24 mouse cellular contexts compared by ENCODE assay signal in the genomic region with DNA sequence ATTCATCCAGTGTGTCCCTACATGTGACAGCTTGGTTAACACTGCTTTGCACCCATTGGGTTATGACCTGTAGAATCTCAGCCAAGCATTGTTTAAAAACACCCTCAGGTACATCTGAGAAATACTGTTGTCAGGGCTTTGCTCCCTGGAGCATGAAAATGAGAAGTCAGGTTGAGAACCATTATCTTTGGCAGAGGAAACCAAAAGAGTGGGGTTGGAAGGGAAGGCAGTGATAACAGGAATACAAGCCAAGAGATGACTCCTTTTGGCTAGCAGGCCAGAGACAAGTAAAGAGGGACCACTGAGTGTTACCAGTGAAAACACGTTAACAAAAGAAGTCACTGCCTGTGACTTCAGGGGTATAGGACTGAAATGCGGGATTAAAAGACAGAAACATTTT.
"Had no signal": no experiment of that assay in that cellular context is flagged by ENCODE, and none has a peak within 500 bp of the region (broad histone marks: within the 10 kb centered on the region; RNA-seq: fewer than 3 reads in every experiment).

No protein-coding gene starts in this region.

- H3K27ac ChIP-seq: heart, embryonic 10.5 days; heart, embryonic 13.5 days; heart, embryonic 15.5 days; hindbrain, embryonic 12.5 days; hindbrain, embryonic 14.5 days; intestine, embryonic 15.5 days; left cerebral cortex, adult 2 months; limb, embryonic 10.5 days; limb, embryonic 12.5 days; liver, embryonic 13.5 days; liver, embryonic 15.5 days had no signal

- H3K27me3 ChIP-seq: heart, embryonic 13.5 days; heart, embryonic 15.5 days; hindbrain, embryonic 12.5 days; intestine, embryonic 15.5 days; limb, embryonic 12.5 days; liver, embryonic 13.5 days; liver, embryonic 15.5 days had no signal

- H3K4me3 ChIP-seq: heart, embryonic 10.5 days; heart, embryonic 13.5 days; heart, embryonic 15.5 days; hindbrain, embryonic 12.5 days; intestine, embryonic 15.5 days; left cerebral cortex, adult 2 months; limb, embryonic 10.5 days; limb, embryonic 12.5 days; liver, embryonic 13.5 days; liver, embryonic 15.5 days had no signal

- H3K4me1 ChIP-seq: heart, embryonic 10.5 days; hindbrain, embryonic 12.5 days; intestine, embryonic 15.5 days; limb, embryonic 12.5 days; liver, embryonic 13.5 days; liver, embryonic 15.5 days had no signal

- H3K9ac ChIP-seq: heart, embryonic 13.5 days; heart, embryonic 15.5 days; hindbrain, embryonic 12.5 days; hindbrain, embryonic 14.5 days; intestine, embryonic 15.5 days; limb, embryonic 12.5 days; liver, embryonic 13.5 days; liver, embryonic 15.5 days had no signal

- DNase-seq: gastrocnemius, postnatal 14 days; heart, adult 18-20 months; heart, postnatal 14 days; heart, postnatal 36 days; kidney, adult 18-20 months; kidney, adult 8-10 months; kidney, postnatal 10 days; kidney, postnatal 4 days; layer of hippocampus, adult 9-11 months; liver; liver, embryonic 13.5 days had no signal

- H3K4me2 ChIP-seq: heart, embryonic 13.5 days; heart, embryonic 15.5 days; hindbrain, embryonic 12.5 days; hindbrain, embryonic 14.5 days; intestine, embryonic 15.5 days; limb, embryonic 12.5 days; liver, embryonic 11.5 days; liver, embryonic 13.5 days; liver, embryonic 15.5 days had no signal

- ATAC-seq: hindbrain, embryonic 16.5 days; intestine, embryonic 15.5 days; intestine, postnatal 0 days had no signal

- H3K9me3 ChIP-seq: heart, embryonic 10.5 days; heart, embryonic 13.5 days; heart, embryonic 15.5 days; hindbrain, embryonic 12.5 days; intestine, embryonic 15.5 days; limb, embryonic 10.5 days; limb, embryonic 12.5 days; liver, embryonic 13.5 days; liver, embryonic 15.5 days had no signal
